ENCODE assay signal across 21 mouse cellular contexts in the genomic region with DNA sequence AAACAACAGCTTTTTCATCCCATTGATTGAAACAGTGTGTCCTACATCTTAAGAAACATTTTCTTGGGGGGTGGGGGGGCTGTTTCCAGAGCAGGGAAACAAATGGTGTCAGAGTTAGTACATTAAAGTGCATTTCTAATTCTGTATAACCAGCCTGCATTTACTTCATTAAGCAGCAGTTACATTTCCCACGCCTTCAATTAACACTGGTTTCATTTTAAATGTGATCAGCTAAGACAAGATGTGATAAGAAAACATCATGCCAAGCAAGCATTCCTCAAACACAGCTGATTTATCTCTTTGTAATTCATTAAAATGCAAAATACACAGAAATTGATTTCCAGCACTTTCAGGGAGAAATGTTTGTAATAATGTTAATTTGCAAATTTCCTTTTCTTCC.
"Had no signal": no experiment of that assay in that cellular context is flagged by ENCODE, and none has a peak within 500 bp of the region (broad histone marks: within the 10 kb centered on the region; RNA-seq: fewer than 3 reads in every experiment).

No protein-coding gene starts in this region.

- H3K4me2 ChIP-seq: limb, embryonic 12.5 days; limb, embryonic 15.5 days; liver, embryonic 11.5 days; lung, embryonic 14.5 days; neural tube, embryonic 13.5 days had no signal

- H3K9me3 ChIP-seq: limb, embryonic 12.5 days; limb, embryonic 15.5 days; neural tube, embryonic 13.5 days had no signal

- H3K4me1 ChIP-seq: limb, embryonic 15.5 days had no signal

- H3K27ac ChIP-seq: limb, embryonic 12.5 days; limb, embryonic 15.5 days; liver, embryonic 14.5 days; macrophage; neural tube, embryonic 13.5 days; stomach, postnatal 0 days had no signal

- ATAC-seq: liver, postnatal 0 days; lung, postnatal 0 days had no signal

- H3K27me3 ChIP-seq: limb, embryonic 12.5 days; limb, embryonic 15.5 days; neural tube, embryonic 13.5 days had no signal

- H3K9ac ChIP-seq: limb, embryonic 12.5 days; limb, embryonic 15.5 days; liver, embryonic 14.5 days; liver, postnatal 0 days; lung, embryonic 14.5 days; neural tube, embryonic 13.5 days had no signal

- DNase-seq: kidney, adult 9 months; kidney, postnatal 14 days; kidney, postnatal 4 days; left cerebral cortex, postnatal 4 days; liver, postnatal 0 days; lung, embryonic 14.5 days; right cerebral cortex, adult 18-20 months; right cerebral cortex, postnatal 14 days; right cerebral cortex, postnatal 4 days; thymus, adult 2 months; thymus, postnatal 14 days; thymus, postnatal 4 days had no signal

- H3K4me3 ChIP-seq: limb, embryonic 12.5 days; limb, embryonic 15.5 days; myocyte; neural tube, embryonic 13.5 days had no signal

- H3K36me3 ChIP-seq: limb, embryonic 12.5 days; limb, embryonic 15.5 days; neural tube, embryonic 13.5 days had no signal
